Mouse (Mus musculus) G1E (cell line): ENCODE measurements around the gene Ube2i.

Experiments used
- CTCF ChIP-seq: IDR thresholded peaks from 2 replicates; pipeline ENCODE4 v1.5.1; 2012; ENCODE audit warnings: low read depth, low read length, inconsistent platforms, mixed read lengths
- POLR2AphosphoS5 ChIP-seq: IDR thresholded peaks from 2 replicates; pipeline ENCODE4 v1.6.1; 2012; ENCODE audit warnings: low read depth, low read length, inconsistent platforms; ENCODE audit not compliant: insufficient replicate concordance

DNA sequence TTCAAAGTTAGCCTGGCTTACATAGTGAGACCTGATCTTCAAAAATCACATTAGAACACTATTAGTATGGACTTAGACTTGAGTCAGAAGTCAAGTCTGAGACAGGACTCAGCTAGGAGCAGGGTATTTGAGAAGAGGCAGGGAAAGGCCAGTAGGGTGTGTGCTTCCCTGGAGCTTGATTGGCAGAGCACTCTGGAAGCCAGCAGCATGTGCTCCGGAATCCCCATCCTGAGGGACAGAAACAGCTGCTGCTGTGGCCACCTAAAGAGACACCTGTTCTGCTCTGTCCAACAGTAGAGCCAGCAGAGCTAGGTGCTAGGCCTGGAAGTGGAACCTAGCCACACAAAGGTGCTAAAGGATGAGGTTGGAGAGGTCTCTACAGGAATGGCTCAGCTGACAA is 19.7 kb upstream of the Ube2i start:
- no peak for TF ChIP-seq CTCF
- TF ChIP-seq POLR2AphosphoS5: no peak
